8 mouse cellular contexts compared by ENCODE assay signal in genomic region chr4:57901210-57901609, GRCm38 (mm10). TPM values are rescaled to one million over a fixed set of nuclear protein-coding genes. Genes with fewer than 3 reads are reported as not detected.
DNase-seq lines count a peak whose midpoint lies in the region; ATAC-seq lines count a peak whose summit lies in the region.

No protein-coding gene starts in this region.

- no peak overlapping the region for H3K4me2 ChIP-seq in heart, embryonic 11.5 days
- H3K4me2 ChIP-seq in intestine, embryonic 15.5 days (replicated peaks) = no peak overlapping the region

- 14% methylated on average over 4 of the region's 4 CpGs for WGBS in heart, embryonic 11.5 days (ENCODE audit: insufficient replicate concordance)
- 9% methylated on average over 4 of the region's 4 CpGs for WGBS in intestine, embryonic 15.5 days

- no peak for ATAC-seq in heart, embryonic 11.5 days (replicated peaks; ENCODE audit: insufficient number of reproducible peaks, low FRiP score, low TSS enrichment)
- ATAC-seq in intestine, embryonic 15.5 days = peak; percentile 46; the same call in 1 of the 2 replicates
- peak; percentile 71 for ATAC-seq in megakaryocyte, adult 5-6 weeks (ENCODE audit: poor library complexity, severe bottlenecking)

- H3K4me1 ChIP-seq in heart, embryonic 11.5 days (ENCODE audit: control insufficient read depth, insufficient read depth, low read length) = no peaks in the 10 kb centered on the region
- H3K4me1 ChIP-seq in intestine, embryonic 15.5 days (replicated peaks) = no peaks in the 10 kb centered on the region

- no peaks in the 10 kb centered on the region for H3K36me3 ChIP-seq in heart, embryonic 11.5 days (ENCODE audit: control insufficient read depth, insufficient read depth, low read length)
- H3K36me3 ChIP-seq in intestine, embryonic 15.5 days = no peaks in the 10 kb centered on the region

- H3K9me3 ChIP-seq in heart, embryonic 11.5 days (replicated peaks; ENCODE audit: control insufficient read depth, low read length) = no peaks in the 10 kb centered on the region
- no peaks in the 10 kb centered on the region for H3K9me3 ChIP-seq in intestine, embryonic 15.5 days

- peak; percentile 35 to 64 for DNase-seq in heart, adult 18-20 months
- peak; percentile 53 for DNase-seq in urinary bladder, postnatal 14 days (ENCODE audit: low spot score)
- DNase-seq in urinary bladder, postnatal 4 days (ENCODE audit: low spot score in 2 of 2) = no peak
- peak; percentile 76 for DNase-seq in embryo, embryonic 11 days
- peak; percentile 82 for DNase-seq in thymus, postnatal 4 days

- no peak overlapping the region for H3K4me3 ChIP-seq in heart, embryonic 11.5 days (ENCODE audit: low read depth, low read length)
- no peak overlapping the region for H3K4me3 ChIP-seq in intestine, embryonic 15.5 days (replicated peaks)

- H3K27ac ChIP-seq in heart, embryonic 11.5 days (ENCODE audit: low read depth, low read length) = no peak overlapping the region
- no peak overlapping the region for H3K27ac ChIP-seq in intestine, embryonic 15.5 days

- no peak overlapping the region for H3K9ac ChIP-seq in heart, embryonic 11.5 days (ENCODE audit: low read depth, low read length)
- H3K9ac ChIP-seq in intestine, embryonic 15.5 days = no peak overlapping the region

- no peaks in the 10 kb centered on the region for H3K27me3 ChIP-seq in heart, embryonic 11.5 days (ENCODE audit: control insufficient read depth, insufficient read depth, low read length)
- no peaks in the 10 kb centered on the region for H3K27me3 ChIP-seq in intestine, embryonic 15.5 days (replicated peaks)

RNA-seq across cellular contexts. Expression of gene D630039A03Rik, which starts 14.9 kb away (rescaled TPM):
- under 1 TPM; 0.17 to 0.23 TPM for total RNA-seq in heart, adult 18-20 months (2021)
- 0.07 and 0.10 TPM in 2 replicates for polyA plus RNA-seq in heart, embryonic 11.5 days (2014; fragmentation: Nextera tagmentation; extraction: Ambion mirVana)
- polyA plus RNA-seq in intestine, embryonic 15.5 days (2015; fragmentation: Nextera tagmentation; extraction: Ambion mirVana) = 10.9 and 11.2 TPM in 2 replicates
- 0.27 TPM in 1 of 2 replicates, not detected in the other for total RNA-seq in megakaryocyte, adult 5-6 weeks (2015)
- not detected in 2 replicates for total RNA-seq in megakaryocyte, adult 5-6 weeks (2017)

RNA-seq across cellular contexts. Expression of gene Txn1, which starts 55.0 kb away (rescaled TPM):
- 100 to 1,000 TPM; 115 to 116 TPM for total RNA-seq in heart, adult 18-20 months (2021)
- 318 and 328 TPM in 2 replicates for polyA plus RNA-seq in heart, embryonic 11.5 days (2014; fragmentation: Nextera tagmentation; extraction: Ambion mirVana)
- polyA plus RNA-seq in intestine, embryonic 15.5 days (2015; fragmentation: Nextera tagmentation; extraction: Ambion mirVana) = 632 and 657 TPM in 2 replicates
- 434 and 449 TPM in 2 replicates for total RNA-seq in megakaryocyte, adult 5-6 weeks (2015)
- 184 and 195 TPM in 2 replicates for total RNA-seq in megakaryocyte, adult 5-6 weeks (2017)

Comparison
In these comparisons a context has a peak if more than half of its experiments do, and no peak if none do; other contexts are left out.
1. DNase-seq: peak in heart, adult 18-20 months (2 of 2), urinary bladder, postnatal 14 days (single experiment), embryo, embryonic 11 days (single experiment) and thymus, postnatal 4 days (single experiment); none in urinary bladder, postnatal 4 days (0 of 2).